Mouse (Mus musculus) stomach, postnatal 0 days (tissue): ENCODE results near the gene Rnf26. TPM values are rescaled to one million over a fixed set of nuclear protein-coding genes. Genes with fewer than 3 reads are reported as not detected.

Experiments
- ATAC-seq: fragments of 200-750 bp; cut with Nextera tagmentation; 2 replicates; pipeline ENCODE4 v1.8.0; 2017; ENCODE audit not compliant: low FRiP score, low TSS enrichment
- DNase-seq: peaks from one replicate; pipeline ENCODE4 v3.0.0-alpha.2; 2016; ENCODE audit warnings: low spot score
- H3K27ac ChIP-seq: fragments of 300-500 bp; sonication (generic); replicated peaks from 2 replicates; pipeline ENCODE4 v1.5.1; 2014; ENCODE audit warnings: mild to moderate bottlenecking, control low read depth
- H3K27me3 ChIP-seq: fragments of 300-500 bp; sonication (generic); 2 replicates; pipeline ENCODE4 v1.6.1; 2014; ENCODE audit warnings: low read length; ENCODE audit not compliant: control insufficient read depth, insufficient read depth
- H3K36me3 ChIP-seq: fragments of 300-500 bp; sonication (generic); 2 replicates; pipeline ENCODE4 v1.6.1; 2014; ENCODE audit warnings: low read length, mixed read lengths; ENCODE audit not compliant: control insufficient read depth, insufficient read depth
- H3K4me1 ChIP-seq: fragments of 300-500 bp; sonication (generic); replicated peaks from 2 replicates; pipeline ENCODE4 v1.6.1; 2014; ENCODE audit warnings: antibody characterized with exemption; ENCODE audit not compliant: control insufficient read depth, insufficient read depth
- H3K4me2 ChIP-seq: fragments of 300-500 bp; sonication (generic); replicated peaks from 2 replicates; pipeline ENCODE4 v1.6.1; 2014; ENCODE audit warnings: low read depth, mild to moderate bottlenecking, control low read depth, moderate library complexity
- H3K4me3 ChIP-seq: fragments of 300-500 bp; sonication (generic); 2 replicates; pipeline ENCODE4 v1.5.1; 2014; ENCODE audit warnings: low read depth, low read length, control low read depth
- H3K9ac ChIP-seq: fragments of 300-500 bp; sonication (generic); 2 replicates; pipeline ENCODE4 v1.6.1; 2014; ENCODE audit warnings: mild to moderate bottlenecking, low read length, control low read depth, mixed read lengths
- H3K9me3 ChIP-seq: fragments of 300-500 bp; sonication (generic); 2 replicates; pipeline ENCODE4 v1.6.1; 2016; ENCODE audit warnings: low read length; ENCODE audit not compliant: control insufficient read depth
- CTCF ChIP-seq: IDR thresholded peaks from 2 replicates; pipeline ENCODE4 v1.5.1; 2016; ENCODE audit warnings: antibody characterized with exemption, low read depth, mild to moderate bottlenecking, moderate library complexity
- EP300 ChIP-seq: optimal IDR thresholded peaks from 2 replicates; pipeline ENCODE3; 2016; ENCODE audit warnings: antibody characterized with exemption
- WGBS: fragments of 180-500 bp; shearing (Covaris S2); extraction: QIAGEN DNeasy Blood & Tissue Kit; methylation state at CpG from one replicate; pipeline ENCODE4 v1.1.7; 2014; 5-methylcytosine and 5-hydroxymethylcytosine counted together
- polyA plus RNA-seq: library from polyadenylated mRNA; unstranded; fragments of >200 nt; fragmentation: Nextera tagmentation; extraction: Ambion mirVana; gene quantifications from 2 replicates; pipeline ENCODE4 v1.2.1, GENCODE M21; 2015

Gene Rnf26
- 22.0 and 22.2 TPM in 2 replicates for polyA plus RNA-seq

GRCm38 (mm10) chr9:44113105-44113789 is at the start of gene Rnf26, which contains the start of gene Gm49380:
Gene Rnf26 (minus strand): TSS chr9:44113517.
Gene Gm49380 (minus strand): TSS chr9:44113500.
- DNase-seq = peak; percentile 96
- peak; percentile 97 for ATAC-seq
- Histone ChIP-seq H3K4me2 (peak within 1 kb of the TSS; percentile 57), H3K9ac (peak within 1 kb of the TSS; percentile 71), H3K4me3 (peak within 1 kb of the TSS; percentile 73), H3K4me1 (0 out of 2 replicates have a peak, but pooled peaks cover 8% of the 10 kb centered on the region), H3K36me3 (no peaks in the 10 kb centered on the region), H3K9me3 (no peaks in the 10 kb centered on the region), H3K27me3 (no peaks in the 10 kb centered on the region), H3K27ac (peak within 1 kb of the TSS; percentile 65)
- no peak; the same call in 1 of the 2 replicates for TF ChIP-seq CTCF
- WGBS = under 1% methylated on average over 49 of the region's 51 CpGs

- Histone ChIP-seq H3K4me1 (no peaks in the 10 kb centered on the region), H3K9me3 (no peaks in the 10 kb centered on the region), H3K9ac (no peak overlapping the region), H3K27me3 (no peaks in the 10 kb centered on the region), H3K27ac (no peak overlapping the region), H3K36me3 (peaks cover 17% of the 10 kb centered on the region), H3K4me3 (no peak overlapping the region), H3K4me2 (no peak overlapping the region)
- DNase-seq (no peak), ATAC-seq (no peak)
- WGBS = 76% methylated on average over 3 of the region's 3 CpGs
- TF ChIP-seq CTCF = no peak
- no peak for TF ChIP-seq EP300
Measured at GRCm38 (mm10) chr9:44159886-44160285, 46.6 kb upstream of the Rnf26 start.

GRCm38 (mm10) chr9:44147290-44147689 is 34.0 kb upstream of the Rnf26 start:
- Histone ChIP-seq H3K27me3 (no peaks in the 10 kb centered on the region), H3K36me3 (0 out of 2 replicates have a peak, but pooled peaks cover 6% of the 10 kb centered on the region), H3K4me1 (no peaks in the 10 kb centered on the region), H3K27ac (no peak overlapping the region), H3K4me2 (no peak overlapping the region), H3K9me3 (no peaks in the 10 kb centered on the region), H3K9ac (no peak overlapping the region), H3K4me3 (no peak overlapping the region)
- DNase-seq = no peak
- TF ChIP-seq EP300 (no peak), CTCF (peak; percentile 68)
- 46% methylated on average over 3 of the region's 3 CpGs for WGBS
- no peak for ATAC-seq

- no peaks in the 10 kb centered on the region for H3K9me3 ChIP-seq
- H3K27ac ChIP-seq = peak overlapping the region; percentile 58; the same call in 1 of the 2 replicates
- H3K4me1 ChIP-seq = no peaks in the 10 kb centered on the region; the same call in 1 of the 2 replicates
- H3K36me3 ChIP-seq = 0 out of 2 replicates have a peak, but pooled peaks cover 2% of the 10 kb centered on the region
- no peak overlapping the region for H3K9ac ChIP-seq
- no peak overlapping the region for H3K4me3 ChIP-seq
- no peaks in the 10 kb centered on the region for H3K27me3 ChIP-seq
- no peak overlapping the region for H3K4me2 ChIP-seq
- DNase-seq (no peak), ATAC-seq (no peak)
- no peak for TF ChIP-seq EP300
- no peak for TF ChIP-seq CTCF
Measured at GRCm38 (mm10) chr9:44144718-44145060, 31.4 kb upstream of the Rnf26 start.

GRCm38 (mm10) chr9:44144023-44144717 is 30.9 kb upstream of the Rnf26 start:
- WGBS = 49% methylated on average over 5 of the region's 8 CpGs
- no peak overlapping the region for H3K9ac ChIP-seq
- peak overlapping the region; percentile 58; the same call in 1 of the 2 replicates for H3K27ac ChIP-seq
- no peaks in the 10 kb centered on the region for H3K9me3 ChIP-seq
- ATAC-seq (peak; percentile 68; the same call in 1 of the 2 replicates), DNase-seq (no peak)
- H3K36me3 ChIP-seq = 0 out of 2 replicates have a peak, but pooled peaks cover 2% of the 10 kb centered on the region
- no peak overlapping the region for H3K4me2 ChIP-seq
- H3K4me1 ChIP-seq = no peaks in the 10 kb centered on the region; the same call in 1 of the 2 replicates
- no peaks in the 10 kb centered on the region for H3K27me3 ChIP-seq
- TF ChIP-seq EP300 (no peak), CTCF (peak; percentile 59)
- no peak overlapping the region for H3K4me3 ChIP-seq

GRCm38 (mm10) chr9:44143421-44143820 is 30.1 kb upstream of the Rnf26 start:
- H3K27ac ChIP-seq = peak overlapping the region; percentile 61; the same call in 1 of the 2 replicates

More at GRCm38 (mm10) chr9:44143421-44143820, 30.1 kb upstream of the Rnf26 start:
- no peak overlapping the region for H3K4me2 ChIP-seq
- WGBS = 69% methylated on average over 5 of the region's 5 CpGs
- 0 out of 2 replicates have a peak, but pooled peaks cover 2% of the 10 kb centered on the region for H3K36me3 ChIP-seq
- H3K4me3 ChIP-seq = no peak overlapping the region
- no peaks in the 10 kb centered on the region for H3K27me3 ChIP-seq
- TF ChIP-seq CTCF (no peak), EP300 (no peak)
- no peak for ATAC-seq
- no peak overlapping the region for H3K9ac ChIP-seq
- H3K9me3 ChIP-seq = no peaks in the 10 kb centered on the region
- no peak for DNase-seq
- no peaks in the 10 kb centered on the region; the same call in 1 of the 2 replicates for H3K4me1 ChIP-seq
